Mouse (Mus musculus) right cerebral cortex, postnatal 36 days (tissue): ENCODE measurements around the gene Olfml1.

Experiments
- DNase-seq, 2 experiments: peaks; one replicate each; pipeline ENCODE4 v3.0.0; 2022; ENCODE audit warnings: low spot score in 2 of 2, mixed read lengths in 1 of 2

The Olfml1 gene

GRCm38 (mm10) chr7:107594857-107595402 lies 27.7 kb downstream of the Olfml1 start, which contains the start of gene Ppfibp2:
Gene Ppfibp2 (plus strand): TSS chr7:107595207.
- DNase-seq = peak; percentile 59 to 63

GRCm38 (mm10) chr7:107595426-107595825 lies 28.2 kb downstream of the Olfml1 start:
- DNase-seq = no peak

GRCm38 (mm10) chr7:107596753-107597152 lies 29.5 kb downstream of the Olfml1 start:
- no peak for DNase-seq

GRCm38 (mm10) chr7:107597956-107598355 lies 30.7 kb downstream of the Olfml1 start:
- no peak for DNase-seq

GRCm38 (mm10) chr7:107600651-107601050 lies 33.4 kb downstream of the Olfml1 start:
- no peak for DNase-seq

- no peak for DNase-seq
These were observed 35.3 kb downstream of the Olfml1 start for GRCm38 (mm10) chr7:107602505-107602904.

GRCm38 (mm10) chr7:107602913-107603312 lies 35.7 kb downstream of the Olfml1 start:
- DNase-seq = no peak

GRCm38 (mm10) chr7:107607766-107608165 lies 40.5 kb downstream of the Olfml1 start:
- no peak for DNase-seq

- DNase-seq = no peak
These were observed 42.5 kb downstream of the Olfml1 start for GRCm38 (mm10) chr7:107609622-107610255.

GRCm38 (mm10) chr7:107610880-107611279 lies 43.6 kb downstream of the Olfml1 start:
- no peak for DNase-seq

- DNase-seq = no peak
These were observed 51.1 kb downstream of the Olfml1 start for GRCm38 (mm10) chr7:107618028-107618992.

- DNase-seq = no peak
These were observed 52.0 kb downstream of the Olfml1 start for GRCm38 (mm10) chr7:107619225-107619624.

- DNase-seq = no peak
These were observed 52.9 kb downstream of the Olfml1 start for GRCm38 (mm10) chr7:107620137-107620536.

- no peak for DNase-seq
These were observed 57.2 kb downstream of the Olfml1 start for GRCm38 (mm10) chr7:107624432-107624831.

- DNase-seq = no peak
These were observed 57.8 kb downstream of the Olfml1 start, which contains the start of gene 5330417H12Rik for GRCm38 (mm10) chr7:107625061-107625460. Gene 5330417H12Rik (minus strand): TSS chr7:107625161.

- no peak for DNase-seq
These were observed 58.5 kb downstream of the Olfml1 start for GRCm38 (mm10) chr7:107625781-107626180.

GRCm38 (mm10) chr7:107628383-107628782 lies 61.1 kb downstream of the Olfml1 start:
- no peak for DNase-seq

- no peak for DNase-seq
These were observed 66.0 kb downstream of the Olfml1 start for GRCm38 (mm10) chr7:107633201-107633600.

- DNase-seq = no peak
These were observed 70.2 kb downstream of the Olfml1 start for GRCm38 (mm10) chr7:107637398-107637797.

GRCm38 (mm10) chr7:107638026-107638425 lies 70.8 kb downstream of the Olfml1 start:
- no peak for DNase-seq
